Mouse (Mus musculus) kidney, postnatal 36 days (tissue): ENCODE measurements around the gene Dlgap4.

Experiments used
- DNase-seq, 2 experiments: peaks; one replicate each; pipeline ENCODE4 v3.0.0; 2021 to 2022; ENCODE audit warnings: mixed read lengths in 2 of 2

Dlgap4 gene

GRCm38 (mm10) chr2:156718793-156719192 is 105.3 kb downstream of the Dlgap4 start:
- peak; percentile 53 to 57 for DNase-seq

- DNase-seq = no peak
Measured at GRCm38 (mm10) chr2:156719549-156720312, 106.2 kb downstream of the Dlgap4 start.

GRCm38 (mm10) chr2:156720313-156720674 is 106.8 kb downstream of the Dlgap4 start:
- DNase-seq = peak; percentile 25 to 47

GRCm38 (mm10) chr2:156720675-156721553 is 107.4 kb downstream of the Dlgap4 start:
- peak; percentile 95 to 98 for DNase-seq

- no peak for DNase-seq
Measured at GRCm38 (mm10) chr2:156721554-156722070, 108.1 kb downstream of the Dlgap4 start.

GRCm38 (mm10) chr2:156722071-156722575 is 108.6 kb downstream of the Dlgap4 start:
- peak; percentile 76 to 81 for DNase-seq

- no peak for DNase-seq
Measured at GRCm38 (mm10) chr2:156722752-156723151, 109.2 kb downstream of the Dlgap4 start.

GRCm38 (mm10) chr2:156723899-156724523 is 110.5 kb downstream of the Dlgap4 start:
- no peak for DNase-seq

- DNase-seq = no peak
Measured at GRCm38 (mm10) chr2:156724871-156725270, 111.4 kb downstream of the Dlgap4 start.

GRCm38 (mm10) chr2:156726344-156726743 is 112.8 kb downstream of the Dlgap4 start:
- no peak for DNase-seq

- DNase-seq = no peak
Measured at GRCm38 (mm10) chr2:156726878-156727277, 113.4 kb downstream of the Dlgap4 start.

GRCm38 (mm10) chr2:156729537-156730469 is 116.3 kb downstream of the Dlgap4 start:
- peak in 1 of 2 experiments; percentile 13 for DNase-seq

- no peak for DNase-seq
Measured at GRCm38 (mm10) chr2:156730501-156730921, 117.0 kb downstream of the Dlgap4 start.

GRCm38 (mm10) chr2:156731592-156731991 is 118.1 kb downstream of the Dlgap4 start:
- DNase-seq = no peak

- peak; percentile 86 to 94 for DNase-seq
Measured at GRCm38 (mm10) chr2:156732109-156732508, 118.6 kb downstream of the Dlgap4 start.

GRCm38 (mm10) chr2:156735761-156736335 is 122.3 kb downstream of the Dlgap4 start:
- no peak for DNase-seq

- peak; percentile 49 to 51 for DNase-seq
Measured at GRCm38 (mm10) chr2:156736846-156737245, 123.3 kb downstream of the Dlgap4 start.

GRCm38 (mm10) chr2:156737976-156738375 is 124.5 kb downstream of the Dlgap4 start:
- DNase-seq = no peak

- no peak for DNase-seq
Measured at GRCm38 (mm10) chr2:156741265-156741664, 127.8 kb downstream of the Dlgap4 start.

GRCm38 (mm10) chr2:156741998-156742397 is 128.5 kb downstream of the Dlgap4 start:
- DNase-seq = no peak

GRCm38 (mm10) chr2:156743248-156743647 is 129.7 kb downstream of the Dlgap4 start:
- DNase-seq = no peak
